Mouse (Mus musculus) forebrain, embryonic 13.5 days (tissue): ENCODE measurements at regions not wholly inside any gene's neighbourhood (a gene's known extent, or its start where the extent isn't known, plus 50 kb on each side); places are given as distances from the start of the nearest gene placed in this dataset.

Experiments
- ATAC-seq: fragments of 200-750 bp; cut with Nextera tagmentation; 2 replicates; pipeline ENCODE4 v1.8.0; 2017
- H3K27ac ChIP-seq: fragments of 300-500 bp; sonication (generic); 2 replicates; pipeline ENCODE4 v1.5.1; 2015; ENCODE audit warnings: inconsistent platforms, mild to moderate bottlenecking, moderate library complexity
- H3K27me3 ChIP-seq: fragments of 300-500 bp; sonication (generic); 2 replicates; pipeline ENCODE4 v1.6.1; 2015; ENCODE audit warnings: mild to moderate bottlenecking, inconsistent platforms
- H3K36me3 ChIP-seq: fragments of 300-500 bp; sonication (generic); 2 replicates; pipeline ENCODE4 v1.6.1; 2015; ENCODE audit warnings: mild to moderate bottlenecking, inconsistent platforms; ENCODE audit not compliant: poor library complexity, severe bottlenecking
- H3K4me1 ChIP-seq: fragments of 300-500 bp; sonication (generic); 2 replicates; pipeline ENCODE4 v1.6.1; 2015; ENCODE audit warnings: inconsistent platforms
- H3K4me2 ChIP-seq: fragments of 300-500 bp; sonication (generic); 2 replicates; pipeline ENCODE4 v1.6.1; 2015; ENCODE audit warnings: inconsistent platforms, mild to moderate bottlenecking, moderate library complexity
- H3K4me3 ChIP-seq: fragments of 300-500 bp; sonication (generic); 2 replicates; pipeline ENCODE4 v1.5.1; 2015; ENCODE audit warnings: mild to moderate bottlenecking, inconsistent platforms
- H3K9ac ChIP-seq: fragments of 300-500 bp; sonication (generic); 2 replicates; pipeline ENCODE4 v1.6.1; 2015; ENCODE audit warnings: mild to moderate bottlenecking, inconsistent platforms
- H3K9me3 ChIP-seq: fragments of 300-500 bp; sonication (generic); replicated peaks from 2 replicates; pipeline ENCODE4 v1.6.1; 2016; ENCODE audit warnings: inconsistent platforms
- WGBS: fragments of 180-500 bp; shearing (Covaris S2); methylation state at CpG from one replicate; pipeline ENCODE4 v1.1.7; 2015; 5-methylcytosine and 5-hydroxymethylcytosine counted together

GRCm38 (mm10) chr12:59834809-59835208 is 615.3 kb upstream of the Fbxo33 start:
- Histone ChIP-seq H3K4me1 (no peaks in the 10 kb centered on the region), H3K36me3 (no peaks in the 10 kb centered on the region), H3K27ac (no peak overlapping the region), H3K9ac (no peak overlapping the region), H3K4me2 (no peak overlapping the region), H3K9me3 (no peaks in the 10 kb centered on the region), H3K27me3 (no peaks in the 10 kb centered on the region), H3K4me3 (no peak overlapping the region)
- WGBS = 72% methylated on average over 2 of the region's 2 CpGs
- ATAC-seq = no peak

GRCm38 (mm10) chr12:59822918-59823317 is 603.4 kb upstream of the Fbxo33 start:
- no peak for ATAC-seq
- Histone ChIP-seq H3K4me1 (no peaks in the 10 kb centered on the region), H3K4me3 (no peak overlapping the region), H3K27ac (no peak overlapping the region), H3K4me2 (no peak overlapping the region), H3K9ac (no peak overlapping the region), H3K9me3 (no peaks in the 10 kb centered on the region), H3K36me3 (no peaks in the 10 kb centered on the region), H3K27me3 (no peaks in the 10 kb centered on the region)
- WGBS = 77% methylated on average over 3 of the region's 3 CpGs

GRCm38 (mm10) chr12:59822435-59822834 is 602.9 kb upstream of the Fbxo33 start:
- H3K4me1 ChIP-seq = no peaks in the 10 kb centered on the region
- no peak overlapping the region for H3K9ac ChIP-seq
- ATAC-seq = no peak
- no peaks in the 10 kb centered on the region for H3K9me3 ChIP-seq
- H3K36me3 ChIP-seq = no peaks in the 10 kb centered on the region
- 56% methylated on average over 2 of the region's 2 CpGs for WGBS
- no peaks in the 10 kb centered on the region for H3K27me3 ChIP-seq
- H3K4me2 ChIP-seq = no peak overlapping the region
- no peak overlapping the region for H3K27ac ChIP-seq
- no peak overlapping the region for H3K4me3 ChIP-seq

GRCm38 (mm10) chr12:59821698-59822097 is 602.2 kb upstream of the Fbxo33 start:
- no peak overlapping the region for H3K4me2 ChIP-seq
- WGBS = 83% methylated on average over 2 of the region's 2 CpGs

GRCm38 (mm10) chr12:59815965-59816364 is 596.4 kb upstream of the Fbxo33 start:
- ATAC-seq = no peak

More at GRCm38 (mm10) chr12:59821698-59822097, 602.2 kb upstream of the Fbxo33 start:
- Histone ChIP-seq H3K36me3 (no peaks in the 10 kb centered on the region), H3K4me1 (no peaks in the 10 kb centered on the region), H3K4me3 (no peak overlapping the region), H3K27ac (no peak overlapping the region), H3K9me3 (no peaks in the 10 kb centered on the region), H3K27me3 (no peaks in the 10 kb centered on the region), H3K9ac (no peak overlapping the region)
- no peak for ATAC-seq

GRCm38 (mm10) chr12:59814356-59814755 is 594.8 kb upstream of the Fbxo33 start:
- Histone ChIP-seq H3K4me3 (no peak overlapping the region), H3K27ac (no peak overlapping the region), H3K9me3 (no peaks in the 10 kb centered on the region), H3K36me3 (no peaks in the 10 kb centered on the region), H3K9ac (no peak overlapping the region), H3K4me2 (no peak overlapping the region), H3K4me1 (no peaks in the 10 kb centered on the region), H3K27me3 (no peaks in the 10 kb centered on the region)
- 91% methylated on average over 13 of the region's 13 CpGs for WGBS
- no peak for ATAC-seq

More at GRCm38 (mm10) chr12:59815965-59816364, 596.4 kb upstream of the Fbxo33 start:
- no peak overlapping the region for H3K4me2 ChIP-seq
- no peaks in the 10 kb centered on the region for H3K4me1 ChIP-seq
- no peaks in the 10 kb centered on the region for H3K36me3 ChIP-seq
- no peak overlapping the region for H3K9ac ChIP-seq
- no peaks in the 10 kb centered on the region for H3K27me3 ChIP-seq
- no peak overlapping the region for H3K4me3 ChIP-seq
- WGBS = 76% methylated on average over 4 of the region's 4 CpGs
- H3K9me3 ChIP-seq = no peaks in the 10 kb centered on the region
- H3K27ac ChIP-seq = no peak overlapping the region

GRCm38 (mm10) chr12:59809224-59809623 is 589.7 kb upstream of the Fbxo33 start:
- Histone ChIP-seq H3K27ac (no peak overlapping the region), H3K9ac (no peak overlapping the region), H3K27me3 (no peaks in the 10 kb centered on the region), H3K9me3 (no peaks in the 10 kb centered on the region), H3K4me2 (no peak overlapping the region), H3K4me1 (no peaks in the 10 kb centered on the region), H3K36me3 (no peaks in the 10 kb centered on the region), H3K4me3 (no peak overlapping the region)
- WGBS = 24% methylated on average over 2 of the region's 2 CpGs
- peak; percentile 70; the same call in 1 of the 2 replicates for ATAC-seq

- Histone ChIP-seq H3K36me3 (no peaks in the 10 kb centered on the region), H3K4me2 (no peak overlapping the region), H3K9ac (no peak overlapping the region), H3K4me1 (no peaks in the 10 kb centered on the region), H3K9me3 (no peaks in the 10 kb centered on the region), H3K27ac (no peak overlapping the region), H3K27me3 (no peaks in the 10 kb centered on the region), H3K4me3 (no peak overlapping the region)
- ATAC-seq = peak; percentile 82
- 57% methylated on average over 3 of the region's 3 CpGs for WGBS
Observed at GRCm38 (mm10) chr12:59798051-59798450, 578.5 kb upstream of the Fbxo33 start.

- Histone ChIP-seq H3K4me2 (no peak overlapping the region), H3K4me1 (no peaks in the 10 kb centered on the region), H3K27me3 (no peaks in the 10 kb centered on the region), H3K4me3 (no peak overlapping the region), H3K9ac (no peak overlapping the region), H3K27ac (no peak overlapping the region), H3K36me3 (no peaks in the 10 kb centered on the region), H3K9me3 (no peaks in the 10 kb centered on the region)
- WGBS = 58% methylated on average over 4 of the region's 4 CpGs
- no peak for ATAC-seq
Observed at GRCm38 (mm10) chr12:59791473-59791872, 571.9 kb upstream of the Fbxo33 start.

- H3K4me3 ChIP-seq = no peak overlapping the region
- WGBS = 44% methylated on average over 4 of the region's 4 CpGs
Observed at GRCm38 (mm10) chr12:59786831-59787230, 567.3 kb upstream of the Fbxo33 start.

GRCm38 (mm10) chr12:59770980-59771379 is 551.5 kb upstream of the Fbxo33 start:
- H3K36me3 ChIP-seq = no peaks in the 10 kb centered on the region

More at GRCm38 (mm10) chr12:59786831-59787230, 567.3 kb upstream of the Fbxo33 start:
- Histone ChIP-seq H3K27me3 (no peaks in the 10 kb centered on the region), H3K27ac (no peak overlapping the region), H3K9me3 (no peaks in the 10 kb centered on the region), H3K4me1 (no peaks in the 10 kb centered on the region), H3K36me3 (no peaks in the 10 kb centered on the region), H3K9ac (no peak overlapping the region), H3K4me2 (no peak overlapping the region)
- ATAC-seq = no peak

GRCm38 (mm10) chr12:59762260-59762659 is 542.7 kb upstream of the Fbxo33 start:
- H3K36me3 ChIP-seq = no peaks in the 10 kb centered on the region
- ATAC-seq = no peak
- WGBS = 88% methylated on average over 1 of the region's 1 CpGs
- H3K9ac ChIP-seq = no peak overlapping the region
- no peak overlapping the region for H3K4me3 ChIP-seq
- H3K9me3 ChIP-seq = no peaks in the 10 kb centered on the region
- no peak overlapping the region for H3K27ac ChIP-seq
- no peak overlapping the region for H3K4me2 ChIP-seq
- no peaks in the 10 kb centered on the region for H3K27me3 ChIP-seq
- H3K4me1 ChIP-seq = no peaks in the 10 kb centered on the region

More at GRCm38 (mm10) chr12:59770980-59771379, 551.5 kb upstream of the Fbxo33 start:
- H3K4me1 ChIP-seq = no peaks in the 10 kb centered on the region
- 91% methylated on average over 1 of the region's 1 CpGs for WGBS
- H3K4me2 ChIP-seq = no peak overlapping the region
- no peaks in the 10 kb centered on the region for H3K27me3 ChIP-seq
- no peak overlapping the region for H3K9ac ChIP-seq
- ATAC-seq = no peak
- H3K9me3 ChIP-seq = no peaks in the 10 kb centered on the region
- H3K4me3 ChIP-seq = no peak overlapping the region
- no peak overlapping the region for H3K27ac ChIP-seq

GRCm38 (mm10) chr12:59744768-59745167 is 525.2 kb upstream of the Fbxo33 start:
- 89% methylated on average over 2 of the region's 2 CpGs for WGBS
- H3K27ac ChIP-seq = no peak overlapping the region
- no peak for ATAC-seq

More at GRCm38 (mm10) chr12:59744768-59745167, 525.2 kb upstream of the Fbxo33 start:
- Histone ChIP-seq H3K4me1 (no peaks in the 10 kb centered on the region), H3K4me3 (no peak overlapping the region), H3K9ac (no peak overlapping the region), H3K27me3 (no peaks in the 10 kb centered on the region), H3K4me2 (no peak overlapping the region), H3K36me3 (no peaks in the 10 kb centered on the region), H3K9me3 (no peaks in the 10 kb centered on the region)
